In the genomic region with DNA sequence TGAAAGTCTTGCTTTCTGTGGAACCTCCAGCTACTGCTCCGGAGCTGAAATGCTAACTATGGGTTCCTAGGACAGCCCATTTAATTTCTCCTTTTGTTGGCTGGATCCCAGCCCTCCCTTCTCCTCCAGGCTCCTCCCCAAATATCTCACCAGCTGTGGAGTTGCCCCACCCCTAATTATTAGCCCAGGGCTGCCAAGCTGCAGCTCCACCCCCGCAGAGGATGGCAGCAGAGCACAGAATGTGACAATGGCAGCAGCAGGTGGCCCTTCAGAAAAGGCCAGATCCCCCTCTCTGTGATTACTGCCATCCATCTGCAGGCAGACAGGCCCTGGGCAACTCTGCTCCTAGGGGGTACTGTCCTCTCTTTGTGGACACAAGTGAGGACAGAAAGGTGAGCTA, we compare ENCODE assay signal across 8 mouse cellular contexts.
DNase-seq lines count a peak whose midpoint lies in the region; ATAC-seq lines count a peak whose summit lies in the region.

No protein-coding gene starts in this region.

- no peak overlapping the region for H3K9ac ChIP-seq in neural tube, embryonic 11.5 days (ENCODE audit: low read length)
- no peak overlapping the region for H3K9ac ChIP-seq in neural tube, embryonic 15.5 days (replicated peaks)

- peaks cover 10% of the 10 kb centered on the region; the same call in 1 of the 2 replicates for H3K4me1 ChIP-seq in neural tube, embryonic 11.5 days (ENCODE audit: control insufficient read depth, insufficient read depth, low read length)
- H3K4me1 ChIP-seq in neural tube, embryonic 15.5 days = peaks cover 43% of the 10 kb centered on the region

- H3K4me3 ChIP-seq in neural tube, embryonic 11.5 days (ENCODE audit: low read depth, low read length) = no peak overlapping the region
- no peak overlapping the region for H3K4me3 ChIP-seq in neural tube, embryonic 15.5 days (replicated peaks)

- peak; percentile 59 for DNase-seq in cerebellum, adult 11-12 months
- no peak for DNase-seq in cerebellum, adult 11 months
- DNase-seq in neural tube, embryonic 11.5 days (ENCODE audit: low spot score) = peak; percentile 32
- peak; percentile 22 to 48 for DNase-seq in heart, postnatal 14 days
- peak; percentile 67 for DNase-seq in lung, postnatal 10 days
- DNase-seq in thymus, adult 18-20 months = no peak
- no peak for DNase-seq in gastrocnemius, postnatal 14 days

- ATAC-seq in neural tube, embryonic 11.5 days (ENCODE audit: insufficient read depth, low FRiP score, low TSS enrichment) = peak; percentile 61; the same call in 1 of the 2 replicates
- no peak for ATAC-seq in neural tube, embryonic 15.5 days (ENCODE audit: low FRiP score)

- no peaks in the 10 kb centered on the region for H3K9me3 ChIP-seq in neural tube, embryonic 11.5 days (ENCODE audit: control insufficient read depth, low read length)
- no peaks in the 10 kb centered on the region for H3K9me3 ChIP-seq in neural tube, embryonic 15.5 days (replicated peaks)

- whole genome bisulfite sequencing in neural tube, embryonic 11.5 days = 0% methylated on average over 2 of the region's 2 CpGs
- WGBS in neural tube, embryonic 15.5 days = 3% methylated on average over 2 of the region's 2 CpGs

- H3K27ac ChIP-seq in neural tube, embryonic 11.5 days (ENCODE audit: low read depth, low read length) = no peak overlapping the region
- no peak overlapping the region for H3K27ac ChIP-seq in neural tube, embryonic 15.5 days (replicated peaks)

- H3K36me3 ChIP-seq in neural tube, embryonic 11.5 days (ENCODE audit: control insufficient read depth, insufficient read depth, low read length) = no peaks in the 10 kb centered on the region
- H3K36me3 ChIP-seq in neural tube, embryonic 15.5 days = no peaks in the 10 kb centered on the region

- no peak overlapping the region for H3K4me2 ChIP-seq in neural tube, embryonic 11.5 days (ENCODE audit: low read depth)
- no peak overlapping the region for H3K4me2 ChIP-seq in neural tube, embryonic 15.5 days

- H3K27me3 ChIP-seq in neural tube, embryonic 11.5 days (ENCODE audit: control insufficient read depth, insufficient read depth, low read length) = no peaks in the 10 kb centered on the region
- H3K27me3 ChIP-seq in neural tube, embryonic 15.5 days (replicated peaks) = no peaks in the 10 kb centered on the region

- intact Hi-C loops in heart, postnatal 14 days (cut with DNase I) = no loop called here
- intact Hi-C loops in gastrocnemius, postnatal 14 days (cut with DNase I; ENCODE audit: low total_unique reads) = no loop called here

Comparison
In these comparisons a context has a peak if more than half of its experiments do, and no peak if none do; other contexts are left out.
1. DNase-seq: peak in cerebellum, adult 11-12 months (single experiment), neural tube, embryonic 11.5 days (single experiment), heart, postnatal 14 days (2 of 2) and lung, postnatal 10 days (single experiment); none in cerebellum, adult 11 months (single experiment), thymus, adult 18-20 months (0 of 2) and gastrocnemius, postnatal 14 days (single experiment).